Mouse (Mus musculus) gastrocnemius, adult 18-20 months (tissue): ENCODE measurements around the gene Cluh. TPM values are rescaled to one million over a fixed set of nuclear protein-coding genes. Genes with fewer than 3 reads are reported as not detected.
A peak's percentile ranks its signal among the peaks of the same experiment; 100 is the strongest.

ENCODE experiments used
- DNase-seq: peaks from one replicate; pipeline ENCODE4 v3.0.0; 2021; ENCODE audit warnings: low spot score
- long read RNA-seq, 2 experiments: library from polyadenylated mRNA; stranded (forward); transcript quantifications; one replicate each; pipeline ENCODE4 v2.0.0; 2021
- total RNA-seq, 2 experiments: library from RNA; stranded (reverse); gene quantifications; 2 replicates each; pipeline ENCODE4 v1.2.3; 2021

The Cluh gene
- total RNA-seq = 10 to 100 TPM; 90.2 to 100.0 TPM
- long read RNA-seq, experiment 1, full-length matches to known transcripts = 50 of 129 reads
- long read RNA-seq, experiment 1, partial matches to known transcripts = 53 of 129 reads
- long read RNA-seq, experiment 1, other reads (novel, unspliced or antisense) = 26 of 129 reads
- long read RNA-seq, experiment 2, full-length matches to known transcripts = 33 of 97 reads
- long read RNA-seq, experiment 2, partial matches to known transcripts = 45 of 97 reads
- long read RNA-seq, experiment 2, other reads (novel, unspliced or antisense) = 19 of 97 reads

GRCm38 (mm10) chr11:74649095-74649646, at the start of gene Cluh:
Gene Cluh (plus strand): TSS chr11:74649495.
- DNase-seq = peak; percentile 99

- no peak for DNase-seq
Measured at GRCm38 (mm10) chr11:74602286-74602685, 47.0 kb upstream of the Cluh start.

- DNase-seq = no peak
Measured at GRCm38 (mm10) chr11:74610068-74610467, 39.2 kb upstream of the Cluh start.

- DNase-seq = no peak
Measured at GRCm38 (mm10) chr11:74610545-74611176, 38.6 kb upstream of the Cluh start, which contains the start of gene Rap1gap2. Gene Rap1gap2 (minus strand): TSS chr11:74610915.

- DNase-seq = no peak
Measured at GRCm38 (mm10) chr11:74611437-74611836, 37.9 kb upstream of the Cluh start.

GRCm38 (mm10) chr11:74613428-74613827, 35.9 kb upstream of the Cluh start:
- no peak for DNase-seq

GRCm38 (mm10) chr11:74615571-74615970, 33.7 kb upstream of the Cluh start:
- DNase-seq = no peak

GRCm38 (mm10) chr11:74619201-74619955, 29.9 kb upstream of the Cluh start, which contains the start of gene Ccdc92b:
Gene Ccdc92b (plus strand): TSS chr11:74619605.
- DNase-seq = peak; percentile 50

GRCm38 (mm10) chr11:74619956-74620300, 29.4 kb upstream of the Cluh start:
- DNase-seq = no peak

GRCm38 (mm10) chr11:74621974-74622669, 27.2 kb upstream of the Cluh start:
- DNase-seq = no peak

- DNase-seq = no peak
Measured at GRCm38 (mm10) chr11:74623693-74624092, 25.6 kb upstream of the Cluh start.

GRCm38 (mm10) chr11:74625333-74625732, 24.0 kb upstream of the Cluh start:
- no peak for DNase-seq

- no peak for DNase-seq
Measured at GRCm38 (mm10) chr11:74627481-74627880, 21.8 kb upstream of the Cluh start.

GRCm38 (mm10) chr11:74631880-74632789, 17.2 kb upstream of the Cluh start:
- no peak for DNase-seq

GRCm38 (mm10) chr11:74634490-74635275, 14.6 kb upstream of the Cluh start:
- peak; percentile 77 for DNase-seq

- no peak for DNase-seq
Measured at GRCm38 (mm10) chr11:74637486-74637885, 11.8 kb upstream of the Cluh start.

- DNase-seq = peak; percentile 78
Measured at GRCm38 (mm10) chr11:74637971-74638790, 11.1 kb upstream of the Cluh start.

- no peak for DNase-seq
Measured at GRCm38 (mm10) chr11:74638791-74639411, 10.4 kb upstream of the Cluh start.
